Mouse (Mus musculus) 416B (cell line): ENCODE measurements around the gene Tead2.

ENCODE experiments used
- DNase-seq: peaks from one replicate; pipeline ENCODE4 v3.0.0; 2011; ENCODE audit warnings: low read depth

Gene Tead2

GRCm38 (mm10) chr7:45191803-45192363 lies 23.7 kb upstream of the Tead2 start:
- DNase-seq: peak; percentile 11

DNA sequence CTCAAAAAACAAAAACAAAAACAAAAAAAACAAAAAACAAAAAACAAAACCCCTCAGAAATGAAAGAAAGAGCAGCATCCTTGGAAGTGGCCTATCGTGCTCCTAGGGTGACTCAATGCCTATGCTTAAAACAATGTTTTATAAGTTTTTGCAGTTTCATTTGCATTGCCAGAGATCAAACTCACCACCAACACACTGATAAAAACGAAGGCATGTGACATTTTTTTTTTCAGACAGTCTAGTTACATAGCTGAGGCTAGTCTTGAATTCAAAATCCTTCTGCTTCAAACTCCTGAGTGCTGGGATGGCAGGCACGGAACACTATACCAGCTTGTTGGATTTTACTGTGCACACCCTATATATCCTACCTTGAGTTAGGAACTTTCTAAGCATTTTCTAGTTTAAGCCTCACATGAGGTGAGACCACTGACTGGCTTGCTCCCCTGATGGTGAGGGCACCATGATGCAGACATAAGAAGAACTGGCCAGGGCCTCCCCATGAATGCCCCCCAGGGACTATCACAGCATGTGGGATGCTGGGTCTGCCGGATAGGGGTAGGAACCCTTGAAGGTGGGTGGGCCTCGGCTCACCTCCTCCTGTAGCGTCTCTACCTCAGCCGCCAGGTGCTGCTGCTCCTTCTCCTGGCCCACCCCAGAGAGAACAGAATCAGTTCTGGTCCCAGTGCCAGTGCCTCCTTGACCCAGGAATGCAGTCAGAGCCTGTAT lies 22.8 kb upstream of the Tead2 start:
- DNase-seq: no peak

- DNase-seq: no peak
Measured at GRCm38 (mm10) chr7:45193406-45193805, 22.1 kb upstream of the Tead2 start.

GRCm38 (mm10) chr7:45193871-45194785 lies 21.4 kb upstream of the Tead2 start:
- DNase-seq: peak; percentile 20

- no peak for DNase-seq
Measured at GRCm38 (mm10) chr7:45195341-45196175, 20.0 kb upstream of the Tead2 start.

- no peak for DNase-seq
Measured at GRCm38 (mm10) chr7:45196176-45196535, 19.4 kb upstream of the Tead2 start.

GRCm38 (mm10) chr7:45196994-45197393 lies 18.6 kb upstream of the Tead2 start:
- DNase-seq: peak; percentile 24

DNA sequence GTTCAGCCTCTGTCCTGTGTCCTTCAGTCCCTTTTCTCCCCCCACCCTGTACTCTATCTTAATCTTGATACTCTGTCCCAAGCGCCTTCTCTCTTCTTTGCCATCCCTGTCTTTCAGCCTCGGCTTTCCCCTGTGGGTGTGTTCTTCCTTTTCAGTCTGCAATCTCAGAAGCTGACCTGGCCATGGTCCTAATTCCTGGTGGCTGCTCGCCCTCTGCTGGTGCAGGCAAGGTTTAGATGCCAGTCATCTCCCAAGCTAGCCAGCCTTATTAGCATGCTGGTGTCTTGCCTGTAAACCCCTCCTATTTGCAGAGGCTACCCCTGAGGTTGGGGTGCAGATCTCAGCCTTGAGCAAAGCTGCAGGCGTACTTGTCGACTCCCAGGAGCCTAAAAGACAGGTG lies 17.1 kb upstream of the Tead2 start:
- peak; percentile 76 for DNase-seq

- no peak for DNase-seq
Measured at GRCm38 (mm10) chr7:45198961-45199360, 16.6 kb upstream of the Tead2 start.

- DNase-seq: no peak
Measured at GRCm38 (mm10) chr7:45202654-45203053, 12.9 kb upstream of the Tead2 start.

GRCm38 (mm10) chr7:45204380-45205143 lies 11.0 kb upstream of the Tead2 start, which contains the start of gene Ccdc155:
Gene Ccdc155 (minus strand): TSS chr7:45204892.
- DNase-seq: no peak

GRCm38 (mm10) chr7:45208260-45208659 lies 7.3 kb upstream of the Tead2 start:
- DNase-seq: peak; percentile 16

- peak; percentile 36 for DNase-seq
Measured at GRCm38 (mm10) chr7:45211070-45211469, 4.5 kb upstream of the Tead2 start.

DNA sequence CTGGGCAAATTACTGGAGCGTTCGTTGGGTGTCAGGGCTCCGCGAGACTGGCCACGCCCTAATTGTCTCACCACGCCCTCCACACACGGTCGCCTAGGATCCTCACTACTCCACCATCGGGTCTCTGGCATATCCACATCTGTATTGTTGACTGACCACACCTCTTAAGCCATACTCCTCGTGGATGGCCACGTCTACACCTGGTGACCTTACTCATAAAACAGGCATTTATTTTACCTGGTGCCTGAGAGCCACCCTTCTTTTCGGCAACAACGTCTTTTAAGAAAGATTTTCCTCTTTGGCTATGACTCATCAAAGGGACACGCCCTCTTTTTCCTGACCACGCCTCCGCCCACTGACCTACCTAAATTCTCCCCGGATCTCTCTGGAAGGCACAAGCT lies 3.7 kb upstream of the Tead2 start, which contains the start of gene Dkkl1:
Dkkl1 (minus strand) TSS at position 297 of the 401 bp plus-strand sequence.
- peak; percentile 46 for DNase-seq

DNA sequence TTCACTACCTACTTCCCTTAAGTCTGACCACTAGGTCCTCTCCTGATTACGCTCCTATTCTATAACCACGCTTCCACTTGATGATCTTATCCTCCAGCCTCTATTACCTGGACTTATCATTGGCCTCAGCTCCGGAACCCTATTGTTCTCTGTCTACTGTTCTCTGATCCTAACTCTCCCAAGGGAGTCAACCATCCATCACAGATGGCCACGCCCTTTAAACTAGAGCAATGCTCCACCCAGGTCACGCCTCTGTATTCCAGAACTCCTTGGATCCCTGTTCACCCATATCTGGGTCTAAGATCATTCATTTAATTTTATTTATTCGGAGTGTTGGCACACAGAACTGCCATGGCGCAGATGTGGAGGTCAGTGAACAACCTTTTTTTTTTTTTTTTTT lies 3.2 kb upstream of the Tead2 start:
- DNase-seq: no peak

DNA sequence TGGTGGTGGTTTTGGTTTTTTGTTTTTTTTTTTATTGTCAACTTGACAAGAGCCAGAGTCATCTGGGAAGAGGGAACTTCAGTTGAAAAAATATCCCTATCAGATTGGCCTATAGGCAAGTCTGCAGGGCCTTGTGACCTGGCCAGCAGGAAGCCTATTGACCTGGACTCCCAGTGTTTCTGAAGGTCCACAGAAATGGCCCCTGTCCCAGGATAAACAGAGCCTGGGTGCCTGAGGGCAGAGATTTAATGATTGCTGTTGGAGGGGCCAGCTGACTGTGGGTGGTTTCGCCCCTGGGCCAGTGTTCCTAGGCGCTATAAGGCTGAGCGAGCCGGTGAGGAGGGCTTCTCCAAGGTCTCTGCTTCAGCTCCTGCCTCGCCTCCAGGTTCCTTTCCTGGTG lies 1.8 kb upstream of the Tead2 start:
- DNase-seq: no peak

GRCm38 (mm10) chr7:45216442-45217183 lies 1.1 kb downstream of the Tead2 start:
- DNase-seq: no peak

DNA sequence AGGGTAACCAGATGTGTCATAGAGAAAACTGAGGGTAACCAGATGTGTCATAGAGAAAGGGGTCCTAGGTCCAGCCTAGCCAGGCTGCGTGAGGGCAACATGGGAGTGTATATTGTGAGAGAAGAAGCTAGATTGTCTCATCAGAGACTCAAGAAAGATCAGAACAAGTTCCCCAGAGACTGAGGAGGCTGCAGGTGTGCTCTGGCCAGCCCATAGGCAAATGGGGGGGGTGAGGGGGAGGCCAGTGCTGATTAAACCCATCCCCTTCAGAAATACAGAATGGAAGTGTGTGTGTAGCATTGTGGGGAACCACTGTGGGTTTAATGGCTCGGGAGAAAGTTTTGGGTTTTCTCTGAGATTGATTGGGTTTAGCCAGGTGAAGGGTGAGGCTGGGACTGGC lies 6.1 kb downstream of the Tead2 start:
- DNase-seq: no peak

GRCm38 (mm10) chr7:45224826-45225225 lies 9.3 kb downstream of the Tead2 start:
- DNase-seq: no peak

DNA sequence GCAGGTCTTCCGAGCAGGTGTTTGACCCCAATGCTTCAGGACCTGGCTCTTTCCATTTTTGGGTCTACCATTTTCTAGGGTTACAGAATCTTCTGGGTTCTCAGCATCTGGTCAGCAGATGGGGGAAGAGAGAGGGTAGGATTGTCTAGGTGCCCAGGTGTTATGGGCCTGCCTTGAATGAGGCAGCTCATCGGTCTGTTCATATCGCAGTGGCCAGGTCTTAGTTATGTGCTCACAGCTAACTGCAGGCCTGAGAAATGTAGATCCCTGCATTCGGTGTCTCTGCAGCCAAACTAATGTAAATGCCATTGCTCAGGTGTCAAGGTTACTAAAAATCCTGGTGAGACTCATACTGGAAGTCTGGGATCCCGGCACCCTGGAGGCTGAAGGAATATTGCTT lies 10.9 kb downstream of the Tead2 start:
- DNase-seq: no peak
